Mouse (Mus musculus) C2C12 (cell line): Measurements from ENCODE around the gene Gpc6. TPM values are rescaled to one million over a fixed set of nuclear protein-coding genes. Genes with fewer than 3 reads are reported as not detected.

Source experiments
- H3K27me3 ChIP-seq: one replicate; pipeline ENCODE4 v1.6.1; 2011; ENCODE audit not compliant: control insufficient read depth, insufficient read depth, insufficient read length
- H3K36me3 ChIP-seq: one replicate; pipeline ENCODE4 v1.6.1; 2011; ENCODE audit not compliant: control insufficient read depth, insufficient read depth
- H3K4me3 ChIP-seq: one replicate; pipeline ENCODE4 v1.5.1; 2011; ENCODE audit warnings: mild to moderate bottlenecking, control low read depth; ENCODE audit not compliant: poor library complexity, insufficient read depth, severe bottlenecking
- H3K79me2 ChIP-seq: one replicate; pipeline ENCODE4 v1.6.1; 2011; ENCODE audit not compliant: control insufficient read depth, insufficient read depth
- H3K79me3 ChIP-seq: one replicate; pipeline ENCODE4 v1.6.1; 2011; ENCODE audit warnings: low read depth, control low read depth
- H3ac ChIP-seq: one replicate; pipeline ENCODE3; 2011; ENCODE audit warnings: low read depth; ENCODE audit not compliant: control insufficient read depth, insufficient read length
- CEBPB ChIP-seq: IDR thresholded peaks from one replicate; pipeline ENCODE4 v1.6.1; 2011; ENCODE audit warnings: low read depth, mild to moderate bottlenecking, control low read depth, moderate library complexity
- CTCF ChIP-seq: IDR thresholded peaks from one replicate; pipeline ENCODE4 v1.5.1; 2011; ENCODE audit not compliant: control insufficient read depth, insufficient read depth, insufficient read length
- FOSL1 ChIP-seq: IDR thresholded peaks from one replicate; pipeline ENCODE4 v1.8.0; 2011; ENCODE audit warnings: mild to moderate bottlenecking, low read length; ENCODE audit not compliant: poor library complexity, insufficient read depth, severe bottlenecking
- MAX ChIP-seq: IDR thresholded peaks from one replicate; pipeline ENCODE4 v1.6.1; 2011; ENCODE audit warnings: mild to moderate bottlenecking, control low read depth
- MYOD1 ChIP-seq: IDR thresholded peaks from one replicate; pipeline ENCODE4 v1.6.1; 2011; ENCODE audit warnings: low read depth; ENCODE audit not compliant: control insufficient read depth, insufficient read length
- MYOG ChIP-seq: IDR thresholded peaks from one replicate; pipeline ENCODE4 v1.6.1; 2011; ENCODE audit not compliant: control insufficient read depth, insufficient read length; ENCODE audit errors: extremely low read depth
- USF1 ChIP-seq: IDR thresholded peaks from one replicate; pipeline ENCODE4 v1.6.1; 2011; ENCODE audit warnings: low read depth, mild to moderate bottlenecking, control low read depth, moderate library complexity
- polyA plus RNA-seq: library from polyadenylated mRNA; unstranded; fragments of >200 nt; fragmentation: generic; extraction: Trizol; gene quantifications from one replicate; pipeline ENCODE4 v1.2.1, GENCODE M21; 2012; ENCODE audit warnings: missing spikeins

Gene Gpc6
- polyA plus RNA-seq, 1 experiment: 9.6 TPM

- Histone ChIP-seq H3ac (no peak overlapping the region), H3K79me3 (no peaks in the 10 kb centered on the region), H3K27me3 (no peaks in the 10 kb centered on the region), H3K36me3 (no peaks in the 10 kb centered on the region), H3K4me3 (no peak overlapping the region), H3K79me2 (no peaks in the 10 kb centered on the region)
- TF ChIP-seq USF1: no peak
- TF ChIP-seq CTCF: no peak
- TF ChIP-seq MYOD1: no peak
- no peak for TF ChIP-seq MAX
- no peak for TF ChIP-seq CEBPB
- TF ChIP-seq FOSL1: no peak
- TF ChIP-seq MYOG: no peak
These were observed 678.7 kb downstream of the Gpc6 start for GRCm38 (mm10) chr14:117603837-117604236.

- Histone ChIP-seq H3K36me3 (no peaks in the 10 kb centered on the region), H3K79me2 (no peaks in the 10 kb centered on the region), H3K27me3 (no peaks in the 10 kb centered on the region), H3K4me3 (no peak overlapping the region), H3ac (no peak overlapping the region), H3K79me3 (no peaks in the 10 kb centered on the region)
- TF ChIP-seq MYOD1 (no peak), MYOG (no peak), CTCF (no peak), FOSL1 (no peak), MAX (no peak), CEBPB (no peak)
These were observed 680.6 kb downstream of the Gpc6 start for GRCm38 (mm10) chr14:117605750-117606149.

GRCm38 (mm10) chr14:117611113-117611512, 686.0 kb downstream of the Gpc6 start:
- Histone ChIP-seq H3K36me3 (no peaks in the 10 kb centered on the region), H3K79me2 (no peaks in the 10 kb centered on the region), H3K27me3 (no peaks in the 10 kb centered on the region), H3ac (no peak overlapping the region), H3K79me3 (no peaks in the 10 kb centered on the region), H3K4me3 (no peak overlapping the region)
- TF ChIP-seq MAX: no peak
- TF ChIP-seq MYOG: no peak
- no peak for TF ChIP-seq CEBPB
- no peak for TF ChIP-seq USF1
- TF ChIP-seq MYOD1: no peak
- TF ChIP-seq FOSL1: no peak
- no peak for TF ChIP-seq CTCF

GRCm38 (mm10) chr14:117625100-117625710, 700.1 kb downstream of the Gpc6 start:
- no peak overlapping the region for H3ac ChIP-seq
- no peaks in the 10 kb centered on the region for H3K36me3 ChIP-seq
- TF ChIP-seq MAX (no peak), USF1 (no peak), FOSL1 (no peak), MYOG (no peak), CTCF (no peak), CEBPB (no peak), MYOD1 (no peak)
- no peak overlapping the region for H3K4me3 ChIP-seq
- no peaks in the 10 kb centered on the region for H3K79me3 ChIP-seq
- no peaks in the 10 kb centered on the region for H3K27me3 ChIP-seq
- no peaks in the 10 kb centered on the region for H3K79me2 ChIP-seq

- H3K79me2 ChIP-seq: no peaks in the 10 kb centered on the region
- no peak for TF ChIP-seq MAX
- TF ChIP-seq MYOD1: no peak
These were observed 709.3 kb downstream of the Gpc6 start for GRCm38 (mm10) chr14:117634238-117634940.

GRCm38 (mm10) chr14:117641853-117642252, 716.7 kb downstream of the Gpc6 start:
- Histone ChIP-seq H3K27me3 (no peaks in the 10 kb centered on the region), H3ac (no peak overlapping the region)

More at GRCm38 (mm10) chr14:117634238-117634940, 709.3 kb downstream of the Gpc6 start:
- no peaks in the 10 kb centered on the region for H3K79me3 ChIP-seq
- no peaks in the 10 kb centered on the region for H3K36me3 ChIP-seq
- H3ac ChIP-seq: no peak overlapping the region
- H3K27me3 ChIP-seq: no peaks in the 10 kb centered on the region
- no peak overlapping the region for H3K4me3 ChIP-seq

More at GRCm38 (mm10) chr14:117641853-117642252, 716.7 kb downstream of the Gpc6 start:
- H3K79me2 ChIP-seq: no peaks in the 10 kb centered on the region
- no peaks in the 10 kb centered on the region for H3K36me3 ChIP-seq
- TF ChIP-seq MYOD1 (no peak), MAX (no peak), CEBPB (no peak), CTCF (no peak), FOSL1 (no peak), USF1 (no peak), MYOG (no peak)
- H3K4me3 ChIP-seq: no peak overlapping the region
- no peaks in the 10 kb centered on the region for H3K79me3 ChIP-seq
